Mouse (Mus musculus) thymus, postnatal 4 days (tissue): Measurements from ENCODE around the gene Cers5.
"Not testable (repeated sequence)": the region's sequence is repeated elsewhere in the genome, so short reads cannot be mapped to it uniquely, and the experiment has no call there.

Source experiments
- DNase-seq: peaks from one replicate; pipeline ENCODE4 v3.0.0; 2021

Gene Cers5

DNA sequence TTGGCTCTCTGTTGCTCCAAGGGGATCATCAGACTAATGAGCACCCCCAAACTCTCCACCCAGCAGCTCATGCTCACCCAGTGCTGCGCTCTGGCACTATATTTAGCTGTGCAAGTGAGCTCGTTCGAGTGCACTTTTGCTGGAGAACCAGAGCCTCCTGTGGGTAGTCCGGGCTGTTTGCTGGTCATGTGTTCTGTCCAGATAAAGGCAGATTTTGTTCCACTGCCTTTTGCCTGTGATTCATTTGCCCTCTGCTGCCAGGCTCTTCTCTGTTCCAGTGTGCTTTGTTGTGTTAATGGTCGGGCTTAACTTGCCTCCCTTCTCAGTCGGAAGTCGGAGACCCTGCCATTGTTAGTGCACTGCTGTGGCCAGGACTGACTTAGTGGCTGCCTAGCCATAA lies 67.8 kb downstream of the Cers5 start:
- DNase-seq = no peak

DNA sequence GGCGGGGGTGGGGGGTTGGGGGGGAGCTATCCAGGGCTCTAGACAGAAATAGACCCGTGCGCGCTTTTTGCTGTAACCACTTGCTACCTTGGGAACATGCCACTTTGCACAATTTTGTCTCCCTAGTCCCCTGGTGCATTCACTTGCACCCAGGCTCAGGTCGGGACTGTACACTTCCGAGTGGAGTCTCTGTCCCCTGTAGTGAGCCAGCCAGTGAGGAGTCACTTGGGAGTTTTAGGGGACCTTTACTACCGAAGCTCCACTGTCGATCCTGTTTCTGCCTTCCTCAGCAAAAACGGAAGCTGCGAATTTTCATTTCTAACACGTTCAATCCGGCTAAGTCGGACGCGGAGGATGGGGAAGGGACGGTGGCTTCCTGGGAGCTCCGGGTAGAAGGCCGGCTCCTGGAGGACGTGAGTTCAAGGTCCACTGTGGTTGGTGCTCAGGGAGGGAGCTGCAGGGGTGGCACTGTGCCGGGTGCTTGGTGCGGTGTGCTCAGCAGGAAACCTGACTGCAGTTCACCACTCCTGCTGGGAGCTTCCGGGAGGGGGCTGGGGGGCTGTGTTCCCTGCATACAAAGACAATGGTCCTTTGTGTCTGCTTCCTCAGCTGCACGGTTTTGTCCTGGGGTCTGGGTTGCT lies 68.5 kb downstream of the Cers5 start:
- no peak for DNase-seq

DNA sequence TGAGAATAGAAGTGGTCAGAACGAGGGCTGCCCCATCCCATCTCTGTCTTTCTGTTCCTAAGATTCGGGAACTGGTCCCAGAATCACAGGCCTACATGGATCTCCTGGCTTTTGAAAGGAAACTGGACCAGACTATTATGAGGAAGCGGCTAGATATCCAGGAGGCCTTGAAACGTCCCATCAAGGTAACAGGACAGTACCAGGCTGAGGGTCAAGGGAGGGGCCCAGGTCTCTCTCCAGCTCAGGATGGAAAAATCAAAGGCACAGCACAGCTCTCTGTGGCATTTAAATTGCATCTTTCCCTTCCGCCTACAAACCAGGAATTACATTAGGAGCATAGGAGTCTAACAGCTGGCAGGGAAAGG lies 69.0 kb downstream of the Cers5 start:
- no peak for DNase-seq

- DNase-seq = no peak
Observed at GRCm38 (mm10) chr15:99703104-99703503, 69.6 kb downstream of the Cers5 start.

- peak; percentile 97 for DNase-seq
Observed at GRCm38 (mm10) chr15:99701999-99702900, 70.4 kb downstream of the Cers5 start, which contains the start of gene Smarcd1. TSS of gene Smarcd1 (plus strand) at chr15:99702129.

- DNase-seq = not testable (repeated sequence)
Observed at GRCm38 (mm10) chr15:99701640-99701998, 71.1 kb downstream of the Cers5 start.

DNA sequence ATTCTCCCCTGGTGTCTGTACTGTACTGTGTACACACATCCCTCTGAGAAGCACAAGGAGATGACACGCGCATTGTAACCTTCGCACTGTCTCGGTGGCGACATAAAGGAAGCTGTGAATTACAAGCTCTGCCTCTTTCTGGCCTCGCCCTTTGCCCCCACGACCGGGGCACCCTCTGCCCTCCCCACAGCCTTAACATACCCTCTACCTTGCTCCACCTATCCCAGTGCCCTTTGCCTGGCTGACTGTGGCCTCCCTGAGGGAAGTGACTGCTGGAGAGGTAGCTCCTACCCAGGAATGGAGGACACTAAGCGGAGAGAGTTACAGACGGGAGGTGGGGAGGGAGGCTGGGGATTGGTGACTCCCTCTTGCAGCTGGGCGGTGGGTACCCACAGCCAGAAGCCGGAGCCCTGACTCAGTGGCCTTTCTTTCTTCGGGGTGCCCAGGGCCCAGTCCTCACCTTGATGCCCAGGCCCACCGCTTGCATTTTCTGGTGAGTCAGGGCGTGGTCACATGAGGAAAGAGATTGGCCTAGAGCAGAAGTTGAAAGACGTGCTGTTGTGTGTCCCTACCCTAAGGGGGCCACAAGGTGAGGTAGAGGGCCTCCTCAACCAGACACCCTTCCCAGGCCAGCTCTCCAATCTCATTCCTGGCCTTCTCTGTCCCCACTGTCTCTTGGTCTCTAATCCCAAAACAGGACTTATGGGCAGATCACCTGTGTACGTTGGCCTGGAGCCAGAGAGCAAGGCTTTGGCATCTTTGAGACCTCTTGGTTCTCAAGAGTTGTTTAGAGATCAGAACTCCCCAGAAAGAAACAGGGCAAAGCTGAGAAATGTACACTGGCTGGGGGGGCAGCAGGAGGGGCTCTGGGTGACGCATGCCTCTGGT lies 72.2 kb downstream of the Cers5 start:
- DNase-seq = no peak

GRCm38 (mm10) chr15:99699715-99700114 lies 73.0 kb downstream of the Cers5 start:
- no peak for DNase-seq

DNA sequence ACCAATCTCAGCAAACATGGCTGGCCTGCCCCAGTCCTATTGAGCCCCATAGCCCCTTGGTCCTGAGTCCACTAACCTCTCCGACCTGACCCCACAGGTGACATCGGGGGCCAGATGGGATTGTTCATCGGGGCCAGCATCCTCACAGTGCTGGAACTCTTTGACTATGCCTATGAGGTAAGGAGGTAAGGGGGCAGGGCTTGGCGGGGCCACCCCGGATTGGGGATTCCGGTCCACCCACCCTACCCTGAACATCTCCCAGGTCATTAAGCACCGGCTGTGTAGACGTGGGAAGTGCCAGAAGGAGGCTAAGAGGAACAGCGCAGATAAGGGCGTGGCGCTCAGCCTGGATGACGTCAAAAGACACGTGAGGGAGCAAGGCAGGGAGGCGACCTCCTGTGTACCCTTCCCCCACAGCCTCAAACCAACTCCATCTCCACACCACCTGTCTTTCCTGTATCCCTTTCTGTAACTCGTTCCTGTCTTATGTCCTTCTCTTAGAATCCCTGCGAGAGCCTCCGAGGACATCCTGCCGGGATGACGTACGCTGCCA lies 74.1 kb downstream of the Cers5 start:
- DNase-seq = no peak

DNA sequence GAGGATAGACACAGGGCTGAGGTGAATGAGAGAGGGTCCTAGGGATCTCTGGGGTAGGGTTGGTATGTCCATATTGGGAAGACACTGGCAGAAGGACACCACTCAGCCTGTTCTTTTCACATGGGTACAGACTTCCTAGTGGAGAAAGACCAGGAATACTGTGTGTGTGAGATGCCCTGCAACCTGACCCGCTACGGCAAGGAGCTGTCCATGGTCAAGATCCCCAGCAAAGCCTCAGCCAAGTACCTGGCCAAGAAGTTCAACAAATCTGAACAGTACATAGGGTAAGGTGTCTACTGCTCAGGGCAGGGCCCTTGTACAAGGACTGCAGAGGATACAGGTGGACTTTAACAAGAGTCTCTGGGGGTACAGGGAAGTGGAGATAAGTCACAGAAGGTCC lies 75.4 kb downstream of the Cers5 start:
- no peak for DNase-seq

- no peak for DNase-seq
Observed at GRCm38 (mm10) chr15:99691976-99692375, 80.7 kb downstream of the Cers5 start.

DNA sequence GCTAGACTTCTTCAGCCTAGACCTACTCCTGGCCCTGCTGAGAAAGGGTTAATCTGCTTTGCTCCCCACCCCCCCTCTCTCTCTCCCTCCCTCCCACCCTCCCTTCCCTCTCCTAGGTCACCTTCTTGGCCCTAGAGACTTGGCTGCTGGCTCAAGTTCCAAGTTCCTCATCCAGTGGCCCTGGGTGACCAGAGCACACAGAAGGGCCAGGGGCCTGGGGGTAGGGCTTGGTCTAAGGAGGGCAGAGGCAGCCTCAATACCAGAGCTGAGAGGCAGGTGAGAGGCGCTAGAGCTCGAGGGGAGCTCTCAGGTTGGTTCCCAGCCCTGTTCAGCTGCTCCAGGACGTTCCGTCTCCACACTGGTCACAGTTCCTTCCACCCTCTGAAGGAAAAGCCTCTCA lies 81.8 kb downstream of the Cers5 start:
- DNase-seq = no peak

- peak; percentile 56 for DNase-seq
Observed at GRCm38 (mm10) chr15:99688712-99689111, 84.0 kb downstream of the Cers5 start.
